Mouse (Mus musculus): Measurements from ENCODE around the gene Slc35b4.

Gene Slc35b4

DNA sequence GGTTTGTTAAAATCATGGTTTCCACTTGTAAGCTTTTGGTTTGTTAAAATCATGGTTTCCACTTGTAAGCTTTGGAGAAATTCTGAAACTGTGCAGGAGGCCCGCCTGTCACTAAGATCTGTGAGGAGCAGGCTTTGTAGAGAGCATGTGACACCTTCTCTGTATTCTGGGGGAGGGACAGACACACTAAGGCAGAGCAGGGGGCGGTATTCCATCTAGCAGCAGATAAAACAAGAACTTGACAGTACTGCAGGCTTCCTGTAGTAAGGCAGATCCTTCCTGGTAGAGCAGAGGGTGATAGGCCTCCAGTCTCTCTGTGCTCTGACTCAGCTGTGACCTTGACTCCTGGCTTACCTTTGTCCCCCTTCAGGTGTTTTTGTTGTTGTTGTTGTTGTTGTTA is 47.6 kb downstream of the Slc35b4 start:
- no peak for DNase-seq (ENCODE audit: low read depth, low spot score)

DNA sequence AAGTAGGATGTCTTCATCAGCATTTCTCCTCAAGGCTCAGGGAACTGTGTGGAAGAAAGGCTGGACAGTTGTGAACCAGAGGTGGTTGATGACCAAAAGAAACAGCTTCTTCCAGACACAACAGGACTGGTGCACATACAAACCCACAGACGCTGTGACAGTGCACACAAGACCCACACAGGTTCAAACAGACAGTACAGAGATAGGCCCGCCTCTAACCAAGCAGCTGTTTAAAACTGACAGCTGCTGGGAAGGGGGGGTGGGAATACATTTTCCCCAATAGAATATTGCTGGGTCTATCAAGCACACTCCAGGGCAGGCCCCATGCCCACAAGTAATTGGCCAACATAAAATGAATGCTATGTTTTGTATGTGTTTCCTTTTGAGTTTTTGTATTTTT is 52.5 kb downstream of the Slc35b4 start:
- no peak for DNase-seq (ENCODE audit: low read depth, low spot score)

DNA sequence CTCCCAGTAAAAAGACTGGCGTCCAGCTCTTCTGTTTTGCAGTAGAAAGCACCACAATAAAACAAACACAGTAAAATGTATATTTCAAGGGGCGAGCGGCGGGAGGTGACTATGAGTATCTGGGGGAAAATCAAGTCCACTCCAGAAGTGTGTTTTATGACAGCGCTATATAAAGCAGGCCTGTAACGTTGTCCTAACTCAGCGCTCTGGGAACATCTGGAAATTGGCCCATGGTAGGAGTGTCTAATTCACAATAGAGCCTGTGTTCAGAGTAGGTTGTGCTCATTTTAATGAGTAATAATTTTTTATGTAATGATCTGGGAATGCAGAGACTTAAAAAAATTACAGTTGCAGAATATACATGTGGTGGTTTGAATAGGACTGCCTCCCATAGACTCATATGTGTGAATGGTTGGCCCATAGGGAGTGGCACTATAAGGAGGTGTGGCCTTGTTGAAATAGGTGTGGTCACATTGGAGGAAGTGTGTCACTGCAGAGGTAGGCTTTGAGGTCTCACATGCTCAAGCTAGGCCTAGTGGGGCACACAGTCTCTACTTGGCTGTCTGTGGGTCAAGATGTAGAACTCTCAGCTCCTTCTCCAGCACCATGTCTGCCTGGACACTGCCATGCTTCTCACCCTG is 60.0 kb downstream of the Slc35b4 start:
- no peak for DNase-seq (ENCODE audit: low read depth, low spot score)

DNA sequence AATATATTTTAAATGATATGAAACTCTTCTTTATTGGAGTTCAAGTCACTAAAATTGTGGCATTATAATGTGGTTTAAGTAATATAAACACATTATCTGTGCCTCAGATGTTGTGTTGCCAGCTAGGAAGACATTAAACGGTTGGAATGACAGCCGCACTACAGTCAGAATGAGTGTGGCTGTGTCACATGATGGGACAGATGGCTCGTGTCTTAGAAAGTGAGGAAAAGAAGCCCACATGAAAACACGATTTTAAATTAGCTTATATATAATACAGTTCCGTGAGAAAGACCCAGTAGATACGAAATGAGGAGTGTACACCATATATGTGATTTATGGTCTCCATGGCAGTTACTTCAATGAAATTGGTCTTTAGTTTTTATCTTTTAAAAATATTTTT is 65.5 kb downstream of the Slc35b4 start:
- DNase-seq (ENCODE audit: low read depth, low spot score) = no peak

DNA sequence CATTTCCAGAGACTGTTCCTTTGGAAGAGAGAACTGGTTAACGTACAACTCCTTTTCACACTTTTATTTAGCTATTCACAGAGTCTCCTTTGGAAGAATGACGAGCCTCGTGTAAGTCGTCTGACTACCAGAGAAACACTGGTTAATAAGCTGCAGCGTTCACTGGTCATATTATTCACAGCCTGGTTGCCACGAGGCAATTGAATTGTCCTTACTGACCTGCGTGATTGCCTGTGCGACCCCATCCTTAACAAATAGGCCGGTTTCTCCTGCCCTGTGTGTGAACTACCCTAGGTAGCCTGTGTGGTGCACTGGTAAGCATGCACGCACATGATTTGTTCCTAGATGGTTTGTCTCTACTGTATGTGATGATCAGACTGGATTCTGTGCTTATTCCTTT is 66.3 kb downstream of the Slc35b4 start:
- no peak for DNase-seq (ENCODE audit: low read depth, low spot score)
